Mouse (Mus musculus) liver, adult 2 months (tissue): Measurements from ENCODE around the gene Bicra.

ENCODE experiments used
- CTCF ChIP-seq: fragments of 200-500 bp; IDR thresholded peaks from 2 replicates; pipeline ENCODE4 v1.5.1; 2011; ENCODE audit warnings: low read depth, low read length, control low read depth
- POLR2A ChIP-seq: fragments of 200-500 bp; IDR thresholded peaks from 2 replicates; pipeline ENCODE4 v1.6.1; 2011; ENCODE audit warnings: low read length, control low read depth; ENCODE audit not compliant: insufficient read depth; ENCODE audit errors: extremely low read depth

DNA sequence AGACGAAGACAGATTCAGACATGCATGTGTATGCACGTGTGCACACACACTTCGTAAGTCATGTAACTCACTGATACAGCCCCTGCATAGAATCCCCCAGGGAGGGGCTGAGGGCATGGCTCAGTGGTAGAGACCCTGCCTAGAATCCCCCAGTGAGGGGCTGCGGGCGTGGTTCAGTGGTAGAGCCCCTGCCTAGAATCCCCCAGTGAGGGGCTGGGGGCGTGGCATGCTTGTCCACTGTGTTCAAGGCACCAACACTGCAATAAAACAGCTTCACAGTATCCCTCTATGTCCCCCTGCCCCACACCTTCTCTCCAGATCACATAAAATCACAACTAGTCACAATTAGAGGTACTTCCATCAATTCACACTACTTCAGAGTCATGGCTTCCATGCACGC is 85.9 kb downstream of the Bicra start:
- TF ChIP-seq POLR2A (no peak), CTCF (no peak)
